Mouse (Mus musculus) thymus, adult 2 months (tissue): ENCODE data around the gene Nrg3. TPM values are rescaled to one million over a fixed set of nuclear protein-coding genes. Genes with fewer than 3 reads are reported as not detected.

Experiments used
- DNase-seq: peaks from one replicate; pipeline ENCODE4 v3.0.0; 2021
- H3K27ac ChIP-seq: fragments of 200-500 bp; 2 replicates; pipeline ENCODE4 v1.5.1; 2012; ENCODE audit warnings: low read length, control low read depth; ENCODE audit not compliant: control insufficient read depth, insufficient read depth
- H3K27me3 ChIP-seq: fragments of 200-500 bp; 2 replicates; pipeline ENCODE4 v1.6.1; 2012; ENCODE audit warnings: mild to moderate bottlenecking, low read length, moderate library complexity, mixed read lengths; ENCODE audit not compliant: control insufficient read depth, insufficient read depth
- H3K36me3 ChIP-seq: fragments of 200-500 bp; 2 replicates; pipeline ENCODE4 v1.6.1; 2012; ENCODE audit warnings: mild to moderate bottlenecking, low read length, moderate library complexity; ENCODE audit not compliant: control insufficient read depth, insufficient read depth
- H3K4me1 ChIP-seq: fragments of 200-500 bp; replicated peaks from 2 replicates; pipeline ENCODE4 v1.6.1; 2012; ENCODE audit warnings: low read length; ENCODE audit not compliant: control insufficient read depth, insufficient read depth
- H3K4me3 ChIP-seq: fragments of 200-500 bp; 2 replicates; pipeline ENCODE4 v1.5.1; 2012; ENCODE audit warnings: mild to moderate bottlenecking, low read length, control low read depth, moderate library complexity; ENCODE audit not compliant: control insufficient read depth, insufficient read depth
- CTCF ChIP-seq: fragments of 200-500 bp; IDR thresholded peaks from 2 replicates; pipeline ENCODE4 v1.5.1; 2012; ENCODE audit warnings: mild to moderate bottlenecking, control low read depth, low read length, moderate library complexity, borderline replicate concordance; ENCODE audit not compliant: control insufficient read depth, poor library complexity, insufficient read depth; ENCODE audit errors: extremely low read depth
- POLR2A ChIP-seq: fragments of 200-500 bp; IDR thresholded peaks from 2 replicates; pipeline ENCODE4 v1.6.1; 2012; ENCODE audit warnings: mild to moderate bottlenecking, low read length, control low read depth, moderate library complexity; ENCODE audit not compliant: control insufficient read depth, poor library complexity, insufficient read depth; ENCODE audit errors: extremely low read depth
- WGBS: fragments of 180-500 bp; shearing (Covaris S2); methylation state at CpG from one replicate; pipeline ENCODE4 v1.1.7; 2018; 5-methylcytosine and 5-hydroxymethylcytosine counted together
- polyA plus RNA-seq: library from polyadenylated mRNA; depleted of rRNA; stranded (reverse); fragments of >200 nt; gene quantifications from 2 replicates; pipeline ENCODE4 v1.2.3, GENCODE M21; 2012

Gene Nrg3
- polyA plus RNA-seq, 1 experiment = not detected

GRCm38 (mm10) chr14:39051542-39051941, 421.3 kb downstream of the Nrg3 start:
- Histone ChIP-seq H3K36me3 (no peaks in the 10 kb centered on the region), H3K27ac (no peak overlapping the region), H3K4me3 (no peak overlapping the region), H3K4me1 (no peaks in the 10 kb centered on the region), H3K27me3 (no peaks in the 10 kb centered on the region)
- 93% methylated on average over 2 of the region's 2 CpGs for WGBS
- TF ChIP-seq POLR2A = no peak
- DNase-seq = no peak

- DNase-seq = no peak
- H3K4me1 ChIP-seq = no peaks in the 10 kb centered on the region
- H3K36me3 ChIP-seq = no peaks in the 10 kb centered on the region
- WGBS = 62% methylated on average over 2 of the region's 2 CpGs
- TF ChIP-seq POLR2A = no peak
- TF ChIP-seq CTCF = no peak
- H3K27me3 ChIP-seq = no peaks in the 10 kb centered on the region
- no peak overlapping the region for H3K4me3 ChIP-seq
- no peak overlapping the region for H3K27ac ChIP-seq
Observed at GRCm38 (mm10) chr14:39049021-39049420, 423.9 kb downstream of the Nrg3 start.

GRCm38 (mm10) chr14:39044290-39044689, 428.6 kb downstream of the Nrg3 start:
- TF ChIP-seq POLR2A (no peak), CTCF (no peak)
- Histone ChIP-seq H3K27me3 (no peaks in the 10 kb centered on the region), H3K27ac (no peak overlapping the region), H3K36me3 (no peaks in the 10 kb centered on the region), H3K4me1 (no peaks in the 10 kb centered on the region), H3K4me3 (no peak overlapping the region)
- DNase-seq = no peak
- 92% methylated on average over 1 of the region's 1 CpGs for WGBS

GRCm38 (mm10) chr14:39043793-39044192, 429.1 kb downstream of the Nrg3 start:
- Histone ChIP-seq H3K27ac (no peak overlapping the region), H3K27me3 (no peaks in the 10 kb centered on the region), H3K36me3 (no peaks in the 10 kb centered on the region), H3K4me1 (no peaks in the 10 kb centered on the region), H3K4me3 (no peak overlapping the region)
- WGBS = 88% methylated on average over 3 of the region's 3 CpGs
- DNase-seq = no peak
- TF ChIP-seq POLR2A (no peak), CTCF (no peak)

GRCm38 (mm10) chr14:39043384-39043783, 429.5 kb downstream of the Nrg3 start:
- Histone ChIP-seq H3K27me3 (no peaks in the 10 kb centered on the region), H3K4me1 (no peaks in the 10 kb centered on the region), H3K36me3 (no peaks in the 10 kb centered on the region), H3K27ac (no peak overlapping the region), H3K4me3 (no peak overlapping the region)
- no peak for TF ChIP-seq POLR2A
- no peak for TF ChIP-seq CTCF
- 73% methylated on average over 5 of the region's 5 CpGs for WGBS
- no peak for DNase-seq

GRCm38 (mm10) chr14:39039046-39039445, 433.8 kb downstream of the Nrg3 start:
- Histone ChIP-seq H3K36me3 (no peaks in the 10 kb centered on the region), H3K4me1 (no peaks in the 10 kb centered on the region), H3K4me3 (no peak overlapping the region), H3K27ac (no peak overlapping the region), H3K27me3 (no peaks in the 10 kb centered on the region)
- no peak for TF ChIP-seq POLR2A
- no peak for TF ChIP-seq CTCF
- 86% methylated on average over 1 of the region's 1 CpGs for WGBS
- no peak for DNase-seq

- WGBS = 95% methylated on average over 3 of the region's 3 CpGs
- no peak for TF ChIP-seq CTCF
- no peak for TF ChIP-seq POLR2A
- DNase-seq = no peak
- H3K27me3 ChIP-seq = no peaks in the 10 kb centered on the region
- H3K4me1 ChIP-seq = no peaks in the 10 kb centered on the region
- H3K36me3 ChIP-seq = no peaks in the 10 kb centered on the region
- H3K27ac ChIP-seq = no peak overlapping the region
- H3K4me3 ChIP-seq = no peak overlapping the region
Observed at GRCm38 (mm10) chr14:39034482-39034881, 438.4 kb downstream of the Nrg3 start.
